Mouse (Mus musculus) kidney, postnatal 0 days (tissue): ENCODE data around the gene L3hypdh. TPM values are rescaled to one million over a fixed set of nuclear protein-coding genes. Genes with fewer than 3 reads are reported as not detected.
A peak's percentile ranks its signal among the peaks of the same experiment; 100 is the strongest.

Experiments used
- ATAC-seq: fragments of 200-750 bp; cut with Nextera tagmentation; replicated peaks from 2 replicates; pipeline ENCODE4 v1.8.0; 2017; ENCODE audit warnings: low read depth, moderate number of reproducible peaks, moderate TSS enrichment, moderate library complexity; ENCODE audit not compliant: low FRiP score
- DNase-seq: peaks from one replicate; pipeline ENCODE4 v3.0.0-alpha.2; 2016; ENCODE audit warnings: low spot score
- H3K27ac ChIP-seq: fragments of 300-500 bp; sonication (generic); 2 replicates; pipeline ENCODE4 v1.5.1; 2014; ENCODE audit warnings: mild to moderate bottlenecking
- H3K27me3 ChIP-seq: fragments of 300-500 bp; sonication (generic); 2 replicates; pipeline ENCODE4 v1.6.1; 2014; ENCODE audit warnings: low read length, mixed read lengths; ENCODE audit not compliant: insufficient read depth
- H3K36me3 ChIP-seq: fragments of 300-500 bp; sonication (generic); 2 replicates; pipeline ENCODE4 v1.6.1; 2014; ENCODE audit warnings: low read length, mixed read lengths; ENCODE audit not compliant: insufficient read depth
- H3K4me1 ChIP-seq: fragments of 300-500 bp; sonication (generic); replicated peaks from 2 replicates; pipeline ENCODE4 v1.6.1; 2014; ENCODE audit warnings: antibody characterized with exemption, low read length, mixed read lengths; ENCODE audit not compliant: insufficient read depth
- H3K4me2 ChIP-seq: fragments of 300-500 bp; sonication (generic); 2 replicates; pipeline ENCODE4 v1.6.1; 2014; ENCODE audit warnings: mild to moderate bottlenecking, low read length, moderate library complexity, mixed read lengths
- H3K4me3 ChIP-seq: fragments of 300-500 bp; sonication (generic); replicated peaks from 2 replicates; pipeline ENCODE4 v1.5.1; 2014; ENCODE audit warnings: low read depth, low read length
- H3K9ac ChIP-seq: fragments of 300-500 bp; sonication (generic); 2 replicates; pipeline ENCODE4 v1.6.1; 2014; ENCODE audit warnings: low read depth, low read length
- H3K9me3 ChIP-seq: fragments of 300-500 bp; sonication (generic); replicated peaks from 2 replicates; pipeline ENCODE4 v1.6.1; 2016; ENCODE audit warnings: low read length, inconsistent platforms, mixed read lengths
- CTCF ChIP-seq: IDR thresholded peaks from 2 replicates; pipeline ENCODE4 v1.5.1; 2016; ENCODE audit warnings: antibody characterized with exemption, low read depth, mild to moderate bottlenecking, moderate library complexity
- WGBS: fragments of 180-500 bp; shearing (Covaris S2); extraction: QIAGEN DNeasy Blood & Tissue Kit; methylation state at CpG from one replicate; pipeline ENCODE4 v1.1.7; 2014; 5-methylcytosine and 5-hydroxymethylcytosine counted together
- polyA plus RNA-seq: library from polyadenylated mRNA; unstranded; fragments of >200 nt; fragmentation: Nextera tagmentation; extraction: Ambion mirVana; gene quantifications from 2 replicates; pipeline ENCODE4 v1.2.1, GENCODE M21; 2015

L3hypdh gene
- 38.9 and 39.5 TPM in 2 replicates for polyA plus RNA-seq

DNA sequence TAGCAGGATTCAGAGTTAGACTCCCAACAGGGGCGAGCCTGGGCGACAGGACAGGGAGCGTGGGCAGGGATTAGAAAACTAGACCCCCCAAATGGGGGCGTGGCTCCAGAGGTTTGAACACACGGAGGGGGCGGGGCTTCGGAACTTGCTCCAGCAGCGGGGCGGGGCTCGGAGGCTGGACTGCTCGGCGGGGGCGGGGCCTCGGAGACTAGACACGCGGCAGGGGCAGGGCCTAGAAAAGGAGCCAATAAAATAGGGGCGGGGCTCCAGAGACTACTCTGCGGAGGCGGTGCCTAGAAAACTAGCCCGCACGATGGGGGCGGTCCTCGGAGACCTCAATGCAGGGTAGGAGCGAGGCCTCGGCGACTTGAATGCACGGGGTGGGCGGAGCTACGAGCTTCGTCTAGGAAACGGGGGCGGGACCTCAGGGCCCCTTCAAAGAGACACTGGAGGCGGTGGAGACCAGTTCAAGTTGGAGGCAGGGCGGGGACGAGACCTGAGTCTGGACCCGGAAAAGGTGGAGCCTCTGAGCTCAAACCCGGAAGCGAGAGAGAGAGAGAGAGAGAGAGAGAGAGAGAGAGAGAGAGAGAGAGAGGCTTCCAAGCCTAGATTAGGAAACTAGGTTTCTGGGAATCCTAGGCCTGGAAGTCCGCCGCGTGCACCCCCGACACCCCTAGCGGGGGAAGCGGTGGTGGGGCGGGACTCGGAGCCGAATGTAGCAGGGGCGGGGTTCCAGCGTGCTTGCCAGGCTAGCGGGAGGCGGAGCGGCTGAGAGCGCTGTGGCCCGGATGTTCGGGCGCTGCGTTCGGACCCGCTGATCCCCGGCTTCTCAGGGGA, at the start of gene L3hypdh, which contains the start of gene Jkamp:
Gene L3hypdh, minus strand, starts transcription at position 111 of the 837 bp plus-strand sequence.
Gene Jkamp, plus strand, starts transcription at position 261 of the 837 bp plus-strand sequence.
- Histone ChIP-seq H3K36me3 (no peaks in the 10 kb centered on the region), H3K4me2 (peak within 1 kb of the TSS; percentile 76), H3K4me1 (0 out of 2 replicates have a peak, but pooled peaks cover 15% of the 10 kb centered on the region), H3K9me3 (no peaks in the 10 kb centered on the region), H3K9ac (peak within 1 kb of the TSS; percentile 82), H3K27ac (peak within 1 kb of the TSS; percentile 98), H3K4me3 (peak within 1 kb of the TSS; percentile 65), H3K27me3 (no peaks in the 10 kb centered on the region)
- peak; percentile 97 for ATAC-seq
- peak; percentile 100 for DNase-seq
- 1% methylated on average over 58 of the region's 60 CpGs for WGBS
- peak; percentile 32 for TF ChIP-seq CTCF

DNA sequence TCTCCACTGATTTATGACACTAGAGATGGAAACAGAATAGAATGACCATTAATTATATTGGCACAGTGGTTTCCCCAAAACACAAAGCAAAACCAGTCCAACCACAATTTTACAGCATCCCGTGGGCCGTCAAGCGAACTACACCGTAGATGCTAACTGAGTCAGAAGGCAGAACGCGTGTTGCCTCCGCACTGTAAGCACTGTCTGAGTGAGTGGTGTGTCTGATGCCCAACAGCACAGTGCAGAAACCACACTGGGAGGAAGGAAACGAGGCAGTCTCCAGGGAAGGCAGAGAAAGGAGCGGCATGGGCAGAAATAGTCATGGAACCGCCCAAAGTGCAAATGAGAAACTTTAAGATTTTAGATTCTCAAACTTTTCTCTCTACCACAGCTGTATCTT, 44.0 kb upstream of the L3hypdh start:
- no peak overlapping the region for H3K4me2 ChIP-seq
- DNase-seq (no peak), ATAC-seq (no peak)
- no peak overlapping the region for H3K4me3 ChIP-seq
- WGBS: 85% methylated on average over 10 of the region's 10 CpGs
- TF ChIP-seq CTCF: no peak
- H3K36me3 ChIP-seq: no peaks in the 10 kb centered on the region
- H3K9ac ChIP-seq: no peak overlapping the region
- H3K9me3 ChIP-seq: no peaks in the 10 kb centered on the region
- H3K27ac ChIP-seq: no peak overlapping the region
- H3K4me1 ChIP-seq: no peaks in the 10 kb centered on the region
- H3K27me3 ChIP-seq: no peaks in the 10 kb centered on the region

- no peak for TF ChIP-seq CTCF
- no peak for DNase-seq
- no peak for ATAC-seq
- H3K9ac ChIP-seq: no peak overlapping the region
- H3K27ac ChIP-seq: no peak overlapping the region
- 72% methylated on average over 22 of the region's 23 CpGs for WGBS
- H3K27me3 ChIP-seq: no peaks in the 10 kb centered on the region
- H3K36me3 ChIP-seq: no peaks in the 10 kb centered on the region
- H3K4me2 ChIP-seq: no peak overlapping the region
- H3K9me3 ChIP-seq: no peaks in the 10 kb centered on the region
- no peak overlapping the region for H3K4me3 ChIP-seq
- no peaks in the 10 kb centered on the region for H3K4me1 ChIP-seq
Observed at GRCm38 (mm10) chr12:72115686-72116345, 30.6 kb upstream of the L3hypdh start.

DNA sequence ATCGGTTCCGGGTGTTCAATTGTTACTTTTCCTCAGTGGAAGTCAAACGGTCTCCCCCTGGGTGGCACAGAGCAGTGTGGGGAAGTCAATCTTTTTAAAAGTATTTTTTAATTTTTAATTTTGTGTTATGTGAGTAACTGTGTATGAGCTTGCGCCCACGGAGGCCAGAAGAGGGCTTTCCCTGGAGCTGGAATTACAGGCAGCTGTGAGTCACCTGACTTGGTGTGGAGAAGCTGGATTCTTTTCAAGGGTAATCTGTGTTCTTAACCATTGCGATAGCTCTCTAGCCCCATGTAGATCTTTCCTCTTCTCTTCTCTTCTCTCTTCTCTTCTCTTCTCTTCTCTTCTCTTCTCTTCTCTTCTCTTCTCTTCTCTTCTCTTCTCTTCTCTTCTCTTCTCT, 29.9 kb upstream of the L3hypdh start:
- Histone ChIP-seq H3K36me3 (no peaks in the 10 kb centered on the region), H3K27me3 (no peaks in the 10 kb centered on the region), H3K9ac (no peak overlapping the region), H3K4me3 (no peak overlapping the region), H3K4me2 (no peak overlapping the region), H3K4me1 (no peaks in the 10 kb centered on the region), H3K27ac (no peak overlapping the region), H3K9me3 (no peaks in the 10 kb centered on the region)
- no peak for ATAC-seq
- WGBS: 72% methylated on average over 6 of the region's 6 CpGs
- no peak for TF ChIP-seq CTCF
- no peak for DNase-seq

DNA sequence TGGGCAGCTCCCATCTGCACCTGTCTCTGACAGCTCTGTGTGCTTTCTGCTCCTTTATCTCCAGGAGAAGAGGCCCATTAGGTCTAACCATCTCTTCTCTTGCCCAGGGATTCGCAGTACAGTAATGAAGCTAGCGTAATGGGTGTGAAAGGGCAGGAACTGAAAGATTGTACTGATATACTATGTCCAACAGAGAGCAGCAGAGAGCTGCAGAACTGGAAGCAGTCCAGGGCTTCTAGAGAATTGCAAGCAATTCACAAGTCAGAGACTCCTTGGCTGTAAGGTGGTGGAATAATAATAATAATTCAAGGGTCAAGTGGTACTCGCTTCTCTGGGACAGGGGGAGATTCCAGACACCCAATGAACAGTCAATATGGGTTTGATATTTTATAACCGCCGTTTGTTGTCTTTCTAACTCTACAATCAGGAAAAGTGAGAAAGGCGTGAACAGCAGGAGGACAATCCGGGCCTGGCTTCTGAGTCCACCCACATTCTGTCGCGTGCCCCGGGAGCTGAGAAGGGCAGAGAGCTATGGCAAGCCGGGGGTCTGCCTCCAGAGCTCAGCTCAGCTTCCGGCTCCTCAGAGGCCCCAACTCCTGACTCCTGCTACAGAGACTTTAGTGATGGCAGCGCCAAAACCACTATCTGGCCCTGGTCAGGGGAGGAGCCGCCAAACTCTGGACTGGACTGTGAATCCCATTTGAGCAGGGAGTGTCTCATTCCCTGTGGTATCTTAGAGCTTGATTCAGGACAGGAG, 19.5 kb upstream of the L3hypdh start:
- Histone ChIP-seq H3K27ac (no peak overlapping the region), H3K9me3 (no peaks in the 10 kb centered on the region), H3K4me3 (no peak overlapping the region), H3K36me3 (peaks cover 4% of the 10 kb centered on the region; the same call in 1 of the 2 replicates), H3K27me3 (no peaks in the 10 kb centered on the region), H3K4me2 (no peak overlapping the region), H3K4me1 (no peaks in the 10 kb centered on the region), H3K9ac (no peak overlapping the region)
- TF ChIP-seq CTCF: peak; percentile 92
- 0 out of 2 replicates have a peak, but pooled peaks have one; percentile 25 for ATAC-seq
- 27% methylated on average over 14 of the region's 14 CpGs for WGBS
- DNase-seq: peak; percentile 91

DNA sequence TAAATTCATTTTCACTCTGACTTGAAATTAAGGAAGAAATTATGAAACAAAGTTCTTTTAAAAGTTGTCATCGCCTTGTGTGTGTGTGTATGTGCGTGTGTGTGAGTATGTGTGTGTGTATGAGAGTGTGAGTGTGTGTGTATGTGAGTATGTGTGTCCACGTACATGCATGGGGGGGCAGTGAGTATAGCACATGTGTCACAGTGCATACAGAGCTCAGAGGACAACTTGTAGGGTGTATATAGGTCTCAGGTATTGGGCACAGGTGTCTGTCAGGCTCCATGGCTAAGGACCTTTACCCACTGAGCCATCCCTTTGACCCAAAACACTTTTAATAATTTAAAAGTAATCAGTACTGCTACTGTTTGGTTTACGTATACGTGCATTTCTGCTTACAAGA, 18.8 kb upstream of the L3hypdh start:
- H3K4me3 ChIP-seq: no peak overlapping the region
- peak; percentile 54; the same call in 1 of the 2 replicates for ATAC-seq

More for the DNA sequence above, 18.8 kb upstream of the L3hypdh start:
- TF ChIP-seq CTCF: no peak
- Histone ChIP-seq H3K9me3 (no peaks in the 10 kb centered on the region), H3K4me1 (no peaks in the 10 kb centered on the region), H3K9ac (no peak overlapping the region), H3K36me3 (peaks cover 4% of the 10 kb centered on the region; the same call in 1 of the 2 replicates), H3K27ac (no peak overlapping the region), H3K27me3 (no peaks in the 10 kb centered on the region), H3K4me2 (no peak overlapping the region)
- DNase-seq: no peak
- WGBS: 86% methylated on average over 5 of the region's 5 CpGs
